Mouse (Mus musculus): ENCODE data around the gene Noa1.

Noa1 gene

GRCm38 (mm10) chr5:77309924-77310772, at the start of gene Noa1, which contains the start of gene Polr2b:
Gene Noa1 (minus strand): TSS chr5:77310084.
Gene Polr2b (plus strand): TSS chr5:77310147.
- peak; percentile 97 to 98 for DNase-seq (ENCODE audit: low spot score in 2 of 2)

- DNase-seq (ENCODE audit: low spot score in 2 of 2): no peak
Observed at GRCm38 (mm10) chr5:77358347-77358746, 48.5 kb upstream of the Noa1 start.

- peak; percentile 59 to 63 for DNase-seq (ENCODE audit: low spot score in 2 of 2)
Observed at GRCm38 (mm10) chr5:77357405-77358149, 47.7 kb upstream of the Noa1 start.

- no peak for DNase-seq (ENCODE audit: low spot score in 2 of 2)
Observed at GRCm38 (mm10) chr5:77355307-77356265, 45.7 kb upstream of the Noa1 start.

GRCm38 (mm10) chr5:77354361-77354787, 44.5 kb upstream of the Noa1 start:
- DNase-seq (ENCODE audit: low spot score in 2 of 2): peak; percentile 62 to 71

GRCm38 (mm10) chr5:77351691-77352090, 41.8 kb upstream of the Noa1 start:
- no peak for DNase-seq (ENCODE audit: low spot score in 2 of 2)

- DNase-seq (ENCODE audit: low spot score in 2 of 2): no peak
Observed at GRCm38 (mm10) chr5:77349971-77350658, 40.2 kb upstream of the Noa1 start.

GRCm38 (mm10) chr5:77348901-77349300, 39.0 kb upstream of the Noa1 start:
- DNase-seq (ENCODE audit: low spot score in 2 of 2): no peak

- no peak for DNase-seq (ENCODE audit: low spot score in 2 of 2)
Observed at GRCm38 (mm10) chr5:77340033-77340432, 30.1 kb upstream of the Noa1 start.

GRCm38 (mm10) chr5:77330154-77330553, 20.3 kb upstream of the Noa1 start:
- DNase-seq (ENCODE audit: low spot score in 2 of 2): no peak

GRCm38 (mm10) chr5:77324936-77325335, 15.1 kb upstream of the Noa1 start:
- DNase-seq (ENCODE audit: low spot score in 2 of 2): no peak

GRCm38 (mm10) chr5:77314986-77315385, 5.1 kb upstream of the Noa1 start:
- no peak for DNase-seq (ENCODE audit: low spot score in 2 of 2)

- DNase-seq (ENCODE audit: low spot score in 2 of 2): no peak
Observed at GRCm38 (mm10) chr5:77314206-77314605, 4.3 kb upstream of the Noa1 start.

GRCm38 (mm10) chr5:77309051-77309906, 605 bp downstream of the Noa1 start:
- DNase-seq (ENCODE audit: low spot score in 2 of 2): peak; percentile 25 to 41

GRCm38 (mm10) chr5:77307821-77308553, 1.9 kb downstream of the Noa1 start:
- no peak for DNase-seq (ENCODE audit: low spot score in 2 of 2)

GRCm38 (mm10) chr5:77301296-77301903, 8.5 kb downstream of the Noa1 start:
- no peak for DNase-seq (ENCODE audit: low spot score in 2 of 2)

GRCm38 (mm10) chr5:77299486-77299885, 10.4 kb downstream of the Noa1 start:
- no peak for DNase-seq (ENCODE audit: low spot score in 2 of 2)

- peak; percentile 48 to 50 for DNase-seq (ENCODE audit: low spot score in 2 of 2)
Observed at GRCm38 (mm10) chr5:77292803-77293522, 16.9 kb downstream of the Noa1 start.

Measured in spleen, postnatal 36 days (tissue).